24 mouse cellular contexts compared by ENCODE assay signal in the genomic region with DNA sequence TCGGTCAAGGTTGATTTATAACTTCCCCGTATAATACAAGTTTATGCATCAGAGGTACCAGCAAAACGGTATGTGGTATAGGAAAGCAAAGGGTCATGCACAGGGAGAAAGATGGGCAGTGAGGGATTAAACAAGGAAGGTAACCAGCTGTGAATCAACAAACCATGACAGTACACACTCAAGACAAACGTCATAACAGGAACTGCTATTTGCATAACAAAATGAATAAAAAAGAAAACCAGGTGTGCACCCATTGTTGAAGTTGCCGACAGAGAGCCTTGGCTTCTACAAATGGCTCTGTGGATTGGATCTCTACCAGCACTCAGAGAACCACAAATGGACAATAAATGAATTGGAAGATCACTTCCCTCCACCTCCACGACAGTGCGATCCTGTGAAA.
"Had no signal": no experiment of that assay in that cellular context is flagged by ENCODE, and none has a peak within 500 bp of the region (broad histone marks: within the 10 kb centered on the region; RNA-seq: fewer than 3 reads in every experiment).

No protein-coding gene starts in this region.

- H3K4me3 ChIP-seq: embryonic facial prominence, embryonic 10.5 days; embryonic facial prominence, embryonic 12.5 days; embryonic facial prominence, embryonic 13.5 days; embryonic facial prominence, embryonic 15.5 days; erythroblast, embryonic 14.5 days; forebrain, embryonic 10.5 days; forebrain, embryonic 12.5 days; forebrain, embryonic 13.5 days; forebrain, embryonic 15.5 days; gastrocnemius, adult 2 months; heart, adult 2 months; heart, embryonic 10.5 days; heart, embryonic 12.5 days had no signal

- H3K9ac ChIP-seq: embryonic facial prominence, embryonic 12.5 days; embryonic facial prominence, embryonic 13.5 days; embryonic facial prominence, embryonic 15.5 days; forebrain, embryonic 12.5 days; forebrain, embryonic 13.5 days; forebrain, embryonic 15.5 days; forebrain, postnatal 0 days; heart, embryonic 12.5 days had no signal

- H3K36me3 ChIP-seq: embryonic facial prominence, embryonic 10.5 days; embryonic facial prominence, embryonic 12.5 days; embryonic facial prominence, embryonic 13.5 days; embryonic facial prominence, embryonic 15.5 days; forebrain, embryonic 10.5 days; forebrain, embryonic 12.5 days; forebrain, embryonic 15.5 days; heart, embryonic 10.5 days; heart, embryonic 12.5 days had no signal

- H3K4me2 ChIP-seq: embryonic facial prominence, embryonic 12.5 days; embryonic facial prominence, embryonic 13.5 days; embryonic facial prominence, embryonic 15.5 days; forebrain, embryonic 12.5 days; forebrain, embryonic 13.5 days; forebrain, embryonic 15.5 days; heart, embryonic 11.5 days; heart, embryonic 12.5 days had no signal

- H3K27ac ChIP-seq: embryonic facial prominence, embryonic 10.5 days; embryonic facial prominence, embryonic 12.5 days; embryonic facial prominence, embryonic 13.5 days; embryonic facial prominence, embryonic 15.5 days; forebrain, embryonic 10.5 days; forebrain, embryonic 12.5 days; forebrain, embryonic 13.5 days; forebrain, embryonic 15.5 days; gastrocnemius, adult 2 months; heart, adult 2 months; heart, embryonic 10.5 days had no signal

- H3K9me3 ChIP-seq: embryonic facial prominence, embryonic 10.5 days; embryonic facial prominence, embryonic 12.5 days; embryonic facial prominence, embryonic 15.5 days; forebrain, embryonic 10.5 days; forebrain, embryonic 12.5 days; forebrain, embryonic 13.5 days; forebrain, embryonic 15.5 days; heart, embryonic 10.5 days had no signal

- H3K27me3 ChIP-seq: embryonic facial prominence, embryonic 12.5 days; embryonic facial prominence, embryonic 13.5 days; embryonic facial prominence, embryonic 15.5 days; forebrain, embryonic 12.5 days; forebrain, embryonic 13.5 days; forebrain, embryonic 15.5 days had no signal

- DNase-seq: cerebellum, adult 9-11 months; cerebellum, postnatal 25 days; cerebellum, postnatal 36 days; embryo, embryonic 11 days; gastrocnemius, adult 2 months; gastrocnemius, postnatal 10 days; gastrocnemius, postnatal 14 days; gastrocnemius, postnatal 25 days; gastrocnemius, postnatal 36 days; heart, adult 18-20 months; heart, adult 2 months had no signal

- H3K4me1 ChIP-seq: embryonic facial prominence, embryonic 10.5 days; embryonic facial prominence, embryonic 12.5 days; embryonic facial prominence, embryonic 15.5 days; forebrain, embryonic 10.5 days; forebrain, embryonic 12.5 days; forebrain, embryonic 13.5 days; forebrain, embryonic 15.5 days had no signal
